ENCODE assay signal across 13 mouse cellular contexts in the genomic region with DNA sequence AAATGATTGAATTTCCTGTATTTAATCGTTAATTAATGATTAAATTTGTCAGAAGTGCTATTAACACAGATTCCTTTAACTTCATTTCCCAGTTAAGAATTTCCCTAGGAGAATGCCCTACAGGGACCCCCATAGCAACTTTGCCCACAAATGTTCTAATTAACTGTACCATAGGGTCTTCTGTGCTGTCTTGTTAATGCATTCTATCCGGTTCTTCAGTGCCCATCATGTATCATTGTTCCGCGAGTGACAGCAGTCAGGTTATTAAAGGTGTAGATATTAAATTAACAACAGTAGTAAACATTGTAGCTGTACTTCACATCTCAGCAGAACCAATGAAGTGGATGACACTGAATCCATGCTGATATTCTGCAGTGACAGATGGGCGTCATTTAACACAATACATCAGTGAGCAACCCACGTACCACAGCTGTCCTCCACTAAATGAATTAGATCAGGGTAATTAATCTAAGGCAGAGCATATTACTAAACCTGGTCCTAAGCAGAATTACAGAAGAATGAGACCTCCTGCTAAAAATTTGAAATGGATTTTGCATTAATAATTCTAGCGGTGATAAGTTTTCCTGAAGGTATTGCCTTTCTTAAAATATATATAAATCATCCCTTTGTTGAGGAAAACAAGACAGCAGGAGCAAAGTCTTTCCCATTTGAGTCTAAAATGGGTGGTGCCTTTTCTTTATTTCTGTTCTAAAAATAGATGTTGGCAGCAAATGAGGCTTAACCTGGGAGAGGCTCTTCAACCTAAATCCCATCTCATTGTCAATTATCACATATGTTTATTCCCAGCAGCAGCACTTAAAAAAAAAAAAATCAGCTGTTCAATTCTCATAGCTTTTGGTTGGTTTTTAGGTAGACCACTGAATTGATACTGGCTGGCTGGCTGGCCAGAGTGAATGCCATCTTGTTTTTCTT.
A peak's percentile ranks its signal among the peaks of the same experiment; 100 is the strongest.
DNase-seq lines count a peak whose midpoint lies in the region; ATAC-seq lines count a peak whose summit lies in the region.
"Had no signal": no experiment of that assay in that cellular context is flagged by ENCODE, and none has a peak within 500 bp of the region (broad histone marks: within the 10 kb centered on the region; RNA-seq: fewer than 3 reads in every experiment).

No protein-coding gene starts in this region.

- H3K9me3 ChIP-seq in forebrain, embryonic 14.5 days (replicated peaks; ENCODE audit: control insufficient read depth, low read length) = no peaks in the 10 kb centered on the region
- H3K9me3 ChIP-seq in forebrain, embryonic 16.5 days (ENCODE audit: control insufficient read depth, low read length) = no peaks in the 10 kb centered on the region
- H3K9me3 ChIP-seq in hindbrain, embryonic 14.5 days (ENCODE audit: control insufficient read depth, low read length) = no peaks in the 10 kb centered on the region
- H3K9me3 ChIP-seq in neural tube, embryonic 14.5 days (ENCODE audit: control insufficient read depth, low read length) = no peaks in the 10 kb centered on the region
- no peaks in the 10 kb centered on the region for H3K9me3 ChIP-seq in heart, embryonic 12.5 days (replicated peaks)
- H3K9me3 ChIP-seq: heart, embryonic 10.5 days; limb, embryonic 10.5 days; liver, embryonic 15.5 days had no signal

- H3K4me2 ChIP-seq in forebrain, embryonic 14.5 days (ENCODE audit: low read length) = no peak overlapping the region
- no peak overlapping the region for H3K4me2 ChIP-seq in forebrain, embryonic 16.5 days (ENCODE audit: low read length)
- H3K4me2 ChIP-seq in hindbrain, embryonic 14.5 days (replicated peaks) = no peak overlapping the region
- H3K4me2 ChIP-seq in neural tube, embryonic 14.5 days (ENCODE audit: low read depth, low read length) = no peak overlapping the region
- H3K4me2 ChIP-seq in heart, embryonic 12.5 days = no peak overlapping the region
- H3K4me2 ChIP-seq: liver, embryonic 15.5 days had no signal

- no peaks in the 10 kb centered on the region for H3K27me3 ChIP-seq in forebrain, embryonic 14.5 days (replicated peaks; ENCODE audit: control insufficient read depth, insufficient read depth, low read length)
- H3K27me3 ChIP-seq in forebrain, embryonic 16.5 days (replicated peaks; ENCODE audit: control insufficient read depth, insufficient read depth, low read length) = no peaks in the 10 kb centered on the region
- no peaks in the 10 kb centered on the region for H3K27me3 ChIP-seq in hindbrain, embryonic 14.5 days (ENCODE audit: control insufficient read depth, insufficient read depth, low read length)
- no peaks in the 10 kb centered on the region for H3K27me3 ChIP-seq in neural tube, embryonic 14.5 days (ENCODE audit: control insufficient read depth, insufficient read depth, low read length)
- H3K27me3 ChIP-seq in heart, embryonic 12.5 days (replicated peaks) = no peaks in the 10 kb centered on the region
- H3K27me3 ChIP-seq: liver, embryonic 15.5 days had no signal

- no peak overlapping the region for H3K27ac ChIP-seq in forebrain, embryonic 14.5 days (ENCODE audit: low read depth, low read length)
- no peak overlapping the region for H3K27ac ChIP-seq in forebrain, embryonic 16.5 days (ENCODE audit: low read length)
- peak overlapping the region; percentile 38 for H3K27ac ChIP-seq in hindbrain, embryonic 14.5 days
- no peak overlapping the region for H3K27ac ChIP-seq in neural tube, embryonic 14.5 days (ENCODE audit: low read depth, low read length)
- H3K27ac ChIP-seq in heart, embryonic 12.5 days (ENCODE audit: poor library complexity, severe bottlenecking) = no peak overlapping the region
- H3K27ac ChIP-seq: gastrocnemius, adult 2 months; heart, embryonic 10.5 days; limb, embryonic 10.5 days; liver, embryonic 15.5 days had no signal

- no peak overlapping the region for H3K9ac ChIP-seq in forebrain, embryonic 14.5 days (ENCODE audit: low read length)
- H3K9ac ChIP-seq in forebrain, embryonic 16.5 days (replicated peaks; ENCODE audit: low read depth, low read length) = no peak overlapping the region
- H3K9ac ChIP-seq in hindbrain, embryonic 14.5 days = no peak overlapping the region
- no peak overlapping the region for H3K9ac ChIP-seq in neural tube, embryonic 14.5 days (replicated peaks; ENCODE audit: low read depth, low read length)
- H3K9ac ChIP-seq in heart, embryonic 12.5 days = no peak overlapping the region
- H3K9ac ChIP-seq: liver, embryonic 15.5 days had no signal

- ATAC-seq in forebrain, embryonic 14.5 days = peak; percentile 54
- no peak for ATAC-seq in forebrain, embryonic 16.5 days
- ATAC-seq in hindbrain, embryonic 14.5 days (ENCODE audit: low FRiP score) = peak; percentile 93
- peak; percentile 97 for ATAC-seq in neural tube, embryonic 14.5 days (ENCODE audit: low read depth)
- ATAC-seq in heart, embryonic 12.5 days (ENCODE audit: insufficient number of reproducible peaks, low FRiP score) = no peak

- no peak overlapping the region for H3K4me3 ChIP-seq in forebrain, embryonic 14.5 days (ENCODE audit: low read depth, low read length)
- no peak overlapping the region for H3K4me3 ChIP-seq in forebrain, embryonic 16.5 days (replicated peaks; ENCODE audit: low read length)
- H3K4me3 ChIP-seq in hindbrain, embryonic 14.5 days (replicated peaks; ENCODE audit: low read length) = no peak overlapping the region
- H3K4me3 ChIP-seq in neural tube, embryonic 14.5 days (ENCODE audit: low read depth, low read length) = no peak overlapping the region
- H3K4me3 ChIP-seq in heart, embryonic 12.5 days = no peak overlapping the region
- H3K4me3 ChIP-seq: erythroblast, embryonic 14.5 days; gastrocnemius, adult 2 months; heart, embryonic 10.5 days; limb, embryonic 10.5 days; liver, embryonic 15.5 days had no signal

- WGBS in forebrain, embryonic 14.5 days = 66% methylated on average over 7 of the region's 7 CpGs
- 66% methylated on average over 7 of the region's 7 CpGs for WGBS in forebrain, embryonic 16.5 days
- 38% methylated on average over 7 of the region's 7 CpGs for WGBS in hindbrain, embryonic 14.5 days
- WGBS in neural tube, embryonic 14.5 days = 27% methylated on average over 7 of the region's 7 CpGs
- 83% methylated on average over 7 of the region's 7 CpGs for WGBS in heart, embryonic 12.5 days

- H3K4me1 ChIP-seq in forebrain, embryonic 14.5 days (ENCODE audit: control insufficient read depth, insufficient read depth, low read length) = no peaks in the 10 kb centered on the region
- no peaks in the 10 kb centered on the region for H3K4me1 ChIP-seq in forebrain, embryonic 16.5 days (replicated peaks; ENCODE audit: control insufficient read depth, insufficient read depth, low read length)
- H3K4me1 ChIP-seq in hindbrain, embryonic 14.5 days (replicated peaks; ENCODE audit: control insufficient read depth, insufficient read depth, low read length) = 0 out of 2 replicates have a peak, but pooled peaks cover 4% of the 10 kb centered on the region
- peaks cover 4% of the 10 kb centered on the region; the same call in 1 of the 2 replicates for H3K4me1 ChIP-seq in neural tube, embryonic 14.5 days (ENCODE audit: control insufficient read depth, insufficient read depth, low read length)
- no peaks in the 10 kb centered on the region for H3K4me1 ChIP-seq in heart, embryonic 12.5 days (replicated peaks)
- H3K4me1 ChIP-seq: heart, embryonic 10.5 days; limb, embryonic 10.5 days; liver, embryonic 15.5 days had no signal

- no peaks in the 10 kb centered on the region for H3K36me3 ChIP-seq in forebrain, embryonic 14.5 days (ENCODE audit: control insufficient read depth, insufficient read depth, low read length)
- H3K36me3 ChIP-seq in forebrain, embryonic 16.5 days (ENCODE audit: control insufficient read depth, insufficient read depth) = no peaks in the 10 kb centered on the region
- no peaks in the 10 kb centered on the region for H3K36me3 ChIP-seq in hindbrain, embryonic 14.5 days (replicated peaks; ENCODE audit: control insufficient read depth, insufficient read depth)
- H3K36me3 ChIP-seq in neural tube, embryonic 14.5 days (ENCODE audit: control insufficient read depth, insufficient read depth, low read length) = no peaks in the 10 kb centered on the region
- H3K36me3 ChIP-seq in heart, embryonic 12.5 days = no peaks in the 10 kb centered on the region
- H3K36me3 ChIP-seq: heart, embryonic 10.5 days; limb, embryonic 10.5 days; liver, embryonic 15.5 days had no signal

- DNase-seq in forebrain, embryonic 14.5 days (ENCODE audit: low spot score) = peak; percentile 34
- peak; percentile 71 for DNase-seq in hindbrain, embryonic 14.5 days (ENCODE audit: low spot score)
- peak; percentile 38 for DNase-seq in layer of hippocampus, adult 9-10 months (ENCODE audit: low spot score)
- DNase-seq in heart, adult 11 months = no peak
- DNase-seq: adrenal gland, postnatal 25 days; gastrocnemius, adult 2 months had no signal

Comparison
In these comparisons a context has a peak if more than half of its experiments do, and no peak if none do; other contexts are left out.
1. ATAC-seq: peak in forebrain, embryonic 14.5 days (single experiment), hindbrain, embryonic 14.5 days (single experiment) and neural tube, embryonic 14.5 days (single experiment); none in forebrain, embryonic 16.5 days (single experiment) and heart, embryonic 12.5 days (single experiment).